Mouse (Mus musculus) neural tube, embryonic 15.5 days (tissue): Measurements from ENCODE around the gene Prrt2. TPM values are rescaled to one million over a fixed set of nuclear protein-coding genes. Genes with fewer than 3 reads are reported as not detected.

Experiments
- microRNA-seq: library from miRNA; unstranded; fragments of <30 nt; microRNA quantifications from one replicate; pipeline ENCODE4, GENCODE M21; 2017
- polyA plus RNA-seq: library from polyadenylated mRNA; unstranded; fragments of >200 nt; fragmentation: Nextera tagmentation; extraction: Ambion mirVana; gene quantifications from 2 replicates; pipeline ENCODE4 v1.2.1, GENCODE M21; 2015

Gene Prrt2
- polyA plus RNA-seq, 1 experiment from 2014 or later: 72.5 TPM

Small RNAs within 50 kb of the gene (microRNA-seq; reads per million reads assigned to microRNA genes)
- gene Gm44343: not detected

Other genes with a start within 250 kb of the Prrt2 start
- 187 and 207 TPM in 2 replicates for gene Ypel3, start 244.3 kb downstream of the Prrt2 start, polyA plus RNA-seq
- gene Tbx6, start 239.7 kb downstream of the Prrt2 start, polyA plus RNA-seq: 0.34 and 0.35 TPM in 2 replicates
- 154 and 188 TPM in 2 replicates for gene Ppp4c, start 228.7 kb downstream of the Prrt2 start, polyA plus RNA-seq
- 48.2 and 54.4 TPM in 2 replicates for gene Fam57b, start 223.5 kb downstream of the Prrt2 start, polyA plus RNA-seq
- gene 4930451I11Rik, start 189.6 kb downstream of the Prrt2 start, polyA plus RNA-seq: not detected in 2 replicates
- 36.2 and 39.3 TPM in 2 replicates for gene Doc2a, start 173.8 kb downstream of the Prrt2 start, polyA plus RNA-seq
- 20.3 and 28.6 TPM in 2 replicates for gene Hirip3, start 159.2 kb downstream of the Prrt2 start, polyA plus RNA-seq
- gene Ino80e, start 158.8 kb downstream of the Prrt2 start, polyA plus RNA-seq: 89.4 and 90.5 TPM in 2 replicates
- gene Taok2, start 136.5 kb downstream of the Prrt2 start, polyA plus RNA-seq: 52.4 and 55.2 TPM in 2 replicates
- 30.9 and 31.1 TPM in 2 replicates for gene Tmem219, start 98.3 kb downstream of the Prrt2 start, polyA plus RNA-seq
- gene Kctd13, start 92.3 kb downstream of the Prrt2 start, polyA plus RNA-seq: 102 and 121 TPM in 2 replicates
- 8.9 and 11.7 TPM in 2 replicates for gene Asphd1, start 71.6 kb downstream of the Prrt2 start, polyA plus RNA-seq
- 51.6 and 56.9 TPM in 2 replicates for gene Sez6l2, start 70.6 kb downstream of the Prrt2 start, polyA plus RNA-seq
- 139 and 145 TPM in 2 replicates for gene Cdipt, start 45.3 kb downstream of the Prrt2 start, polyA plus RNA-seq
- gene Cdiptos, start 45.1 kb downstream of the Prrt2 start, polyA plus RNA-seq: 0.82 and 1.0 TPM in 2 replicates
- gene Mvp, start 6.6 kb downstream of the Prrt2 start, polyA plus RNA-seq: 5.2 and 11.6 TPM in 2 replicates
- 0.79 and 1.2 TPM in 2 replicates for gene Pagr1b, start 4.7 kb downstream of the Prrt2 start, polyA plus RNA-seq
- 52.5 and 80.1 TPM in 2 replicates for gene Pagr1a, start 3.9 kb downstream of the Prrt2 start, polyA plus RNA-seq
- gene Gm42742, start 114 bp downstream of the Prrt2 start, polyA plus RNA-seq: 18.8 and 54.5 TPM in 2 replicates
- 78.1 and 82.6 TPM in 2 replicates for gene Maz, start 5.8 kb upstream of the Prrt2 start, polyA plus RNA-seq
- gene Kif22, start 21.3 kb upstream of the Prrt2 start, polyA plus RNA-seq: 20.0 and 40.9 TPM in 2 replicates
- not detected in 2 replicates for gene Zg16, start 66.1 kb upstream of the Prrt2 start, polyA plus RNA-seq
- 2.4 and 8.6 TPM in 2 replicates for gene AI467606, start 70.1 kb upstream of the Prrt2 start, polyA plus RNA-seq
- gene Qprt, start 101.0 kb upstream of the Prrt2 start, polyA plus RNA-seq: 0.75 and 1.1 TPM in 2 replicates
- 0.08 and 2.8 TPM in 2 replicates for gene Spn, start 116.6 kb upstream of the Prrt2 start, polyA plus RNA-seq
- gene Cd2bp2, start 174.8 kb upstream of the Prrt2 start, polyA plus RNA-seq: 64.2 and 65.8 TPM in 2 replicates
- 30.0 and 35.6 TPM in 2 replicates for gene Tbc1d10b, start 187.3 kb upstream of the Prrt2 start, polyA plus RNA-seq
- gene Mylpf, start 187.7 kb upstream of the Prrt2 start, polyA plus RNA-seq: 42.1 and 72.2 TPM in 2 replicates
- gene Zfp553, start 211.8 kb upstream of the Prrt2 start, polyA plus RNA-seq: 47.5 and 48.8 TPM in 2 replicates
- gene Sept1, start 211.9 kb upstream of the Prrt2 start, polyA plus RNA-seq: 15.8 and 40.6 TPM in 2 replicates
- gene Zfp771, start 223.1 kb upstream of the Prrt2 start, polyA plus RNA-seq: 72.3 and 83.5 TPM in 2 replicates
- gene Dctpp1, start 239.5 kb upstream of the Prrt2 start, polyA plus RNA-seq: 128 and 136 TPM in 2 replicates